Mouse (Mus musculus) megakaryocyte progenitor cell, adult 5-6 weeks (primary cell): Measurements from ENCODE around the gene Mapk13. TPM values are rescaled to one million over a fixed set of nuclear protein-coding genes. Genes with fewer than 3 reads are reported as not detected.
"Not testable (repeated sequence)": the region's sequence is repeated elsewhere in the genome, so short reads cannot be mapped to it uniquely, and the experiment has no call there.

Source experiments
- ATAC-seq: replicated peaks from 2 replicates; pipeline ENCODE4 v1.8.0; 2016; ENCODE audit warnings: mild to moderate bottlenecking, moderate TSS enrichment, inconsistent platforms; ENCODE audit not compliant: poor library complexity
- total RNA-seq, 2 experiments: library from RNA; stranded (forward) in 1 of 2; stranded (reverse) in 1 of 2; fragments of 157-497, 149-512 nt in 1 of 2; fragments of 200-1000 nt in 1 of 2; gene quantifications; 2 replicates each; pipeline versions ENCODE4 v1.2.3 to v1.2.4; 2015 to 2017

Gene Mapk13
- 1.3 and 2.2 TPM in 2 replicates for total RNA-seq (2015)
- total RNA-seq (2017): 1.1 and 4.8 TPM in 2 replicates

DNA sequence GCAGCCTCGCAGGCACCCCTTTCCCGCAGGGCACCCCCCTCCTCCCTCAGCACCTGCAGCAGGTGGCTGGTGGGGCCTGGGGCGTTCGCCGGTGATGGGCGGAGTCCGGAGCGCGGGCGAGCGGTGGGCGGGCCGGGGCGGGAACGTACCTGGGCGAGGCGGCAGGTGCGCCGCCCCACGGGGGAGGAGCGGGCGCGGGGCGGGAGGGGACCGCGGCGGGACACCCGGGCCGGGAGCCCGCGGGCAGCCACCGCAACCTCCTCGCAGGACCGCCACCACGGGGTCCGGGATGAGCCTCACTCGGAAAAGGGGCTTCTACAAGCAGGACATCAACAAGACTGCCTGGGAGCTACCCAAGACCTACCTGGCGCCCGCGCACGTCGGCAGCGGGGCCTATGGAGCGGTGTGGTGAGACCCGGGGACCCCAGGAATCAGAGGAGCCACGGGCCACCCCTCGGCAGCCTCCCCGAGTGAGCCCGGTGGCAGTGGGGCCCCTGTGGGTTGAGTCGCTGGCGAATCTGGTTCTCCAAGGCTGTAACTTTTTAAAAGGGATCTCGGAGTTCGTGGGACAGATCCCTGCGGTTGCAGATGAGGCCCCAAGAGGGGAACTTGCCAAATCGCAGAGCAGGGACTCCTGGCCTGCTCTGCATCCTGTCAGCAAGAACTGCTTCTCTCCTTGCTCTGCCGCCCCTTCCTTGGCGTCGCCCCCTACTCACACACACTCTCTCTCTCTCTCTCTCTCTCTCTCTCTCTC lies at the start of gene Mapk13:
Gene Mapk13, plus strand, starts transcription at position 177 of the 754 bp plus-strand sequence.
- ATAC-seq: peak; percentile 68

DNA sequence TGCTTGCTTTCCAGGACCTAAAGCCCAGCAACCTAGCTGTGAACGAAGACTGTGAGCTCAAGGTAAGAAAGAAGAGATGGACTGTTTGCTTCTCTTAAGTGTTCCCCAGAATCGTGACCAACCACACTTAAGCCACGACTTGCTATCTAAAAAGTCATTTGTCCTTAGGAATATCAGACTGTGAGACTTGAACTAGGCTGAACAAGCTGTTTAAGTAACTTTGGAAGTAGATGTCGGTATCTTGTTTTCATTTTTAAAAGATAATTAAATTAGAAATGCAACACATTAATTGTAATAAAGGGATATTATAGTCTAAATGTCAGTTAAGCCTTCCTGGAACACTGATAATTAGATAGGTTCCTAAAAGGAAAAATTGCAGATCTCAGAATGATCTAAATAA lies 43.3 kb upstream of the Mapk13 start, which contains the start of gene AC170998.1:
Gene AC170998.1, plus strand, starts transcription at position 301 of the 400 bp plus-strand sequence.
- ATAC-seq: no peak

DNA sequence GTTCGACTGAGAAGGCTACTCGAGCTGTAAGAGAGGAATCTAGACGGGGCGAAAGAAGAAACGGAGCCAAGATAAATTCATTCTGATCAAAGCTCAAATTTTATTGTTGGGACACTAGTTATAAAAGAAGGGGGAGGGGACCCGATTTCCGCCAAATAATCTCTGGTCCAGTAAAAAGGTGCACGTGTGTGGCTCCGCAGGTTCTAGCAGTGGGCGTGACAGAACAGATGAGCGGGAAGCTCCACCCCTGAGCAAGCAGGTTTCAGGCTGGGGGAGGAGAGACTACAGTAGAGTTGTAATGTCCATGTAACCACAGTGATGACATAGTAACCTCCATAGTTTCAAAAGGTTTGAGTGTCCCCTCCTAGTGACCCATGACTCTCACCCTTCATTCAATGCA lies 41.6 kb upstream of the Mapk13 start:
- not testable (repeated sequence) for ATAC-seq

DNA sequence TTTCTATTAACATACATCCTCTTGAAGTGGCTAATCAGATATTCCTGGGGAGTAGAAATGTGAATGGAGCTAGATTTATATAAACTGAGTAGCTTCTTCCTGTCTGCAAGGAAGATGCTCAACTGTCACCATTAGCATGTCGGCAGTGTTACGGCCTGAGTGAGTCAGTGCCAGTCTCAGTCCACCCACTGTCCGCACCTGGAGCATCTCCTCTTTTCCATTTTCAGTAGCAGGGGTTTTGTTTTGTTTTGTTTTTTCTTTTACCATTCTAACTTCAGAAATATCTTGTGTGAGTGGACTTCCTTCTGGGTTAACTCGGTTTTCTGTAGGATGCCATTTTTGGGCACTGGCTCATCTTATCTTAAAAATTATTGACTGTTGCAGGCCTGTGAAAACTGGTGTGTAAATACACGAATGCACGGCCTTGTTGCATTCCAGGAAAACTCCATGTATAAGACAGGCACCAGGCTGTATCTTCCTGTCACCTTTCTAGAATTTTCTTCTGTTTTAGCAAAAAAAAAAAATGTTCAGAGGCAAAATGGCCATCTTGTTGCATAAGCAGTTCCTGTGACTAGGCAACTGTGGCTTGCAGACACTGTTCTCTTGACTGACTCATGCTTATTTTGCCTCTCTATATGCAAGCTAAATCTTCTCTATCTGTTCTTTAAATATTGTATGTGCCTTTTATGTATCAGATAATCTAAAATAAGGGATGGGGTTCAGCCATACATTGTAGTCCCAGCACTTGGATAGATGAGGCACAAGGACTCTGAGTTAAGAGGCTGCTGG lies 33.6 kb upstream of the Mapk13 start:
- ATAC-seq: no peak

DNA sequence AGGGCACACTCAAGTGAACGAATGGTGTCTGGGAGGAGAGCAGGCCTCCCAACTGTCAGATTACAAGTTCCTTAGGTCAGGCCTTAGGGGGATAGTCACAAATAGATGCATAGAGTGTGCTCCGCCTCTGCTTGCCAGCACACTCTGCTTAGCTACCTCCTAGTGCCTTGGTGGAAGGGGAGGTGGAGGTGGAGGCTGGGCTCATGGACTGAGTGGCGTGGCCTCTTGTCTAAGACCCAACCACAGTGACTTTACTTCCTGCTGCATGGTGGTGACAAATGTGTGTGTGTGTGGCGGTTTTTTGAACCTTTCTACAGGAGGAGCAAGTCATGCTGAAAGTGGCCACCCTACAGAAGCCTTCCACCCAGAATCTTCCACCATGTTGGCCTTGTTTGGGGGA lies 32.6 kb upstream of the Mapk13 start:
- ATAC-seq: peak; percentile 94

DNA sequence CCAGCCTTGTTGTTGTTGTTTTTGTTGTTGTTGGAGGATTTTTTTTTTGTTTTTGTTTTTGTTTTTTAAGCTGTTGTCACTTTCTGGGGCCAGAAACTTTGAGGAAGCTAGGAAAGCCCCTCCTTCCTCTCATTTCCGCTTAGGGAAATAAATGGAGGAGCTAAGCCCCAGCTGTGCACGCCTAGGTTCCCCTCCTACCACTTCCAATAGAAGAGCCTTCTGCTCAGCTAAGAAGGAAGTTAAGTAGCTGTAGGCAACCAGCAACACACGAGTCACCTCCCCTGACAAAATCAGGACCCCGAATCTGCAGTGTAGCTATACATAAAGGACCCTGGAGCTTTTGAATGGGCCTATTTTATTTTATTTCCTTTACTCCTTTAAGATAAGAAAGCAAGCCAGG lies 31.1 kb upstream of the Mapk13 start:
- no peak; the same call in 1 of the 2 replicates for ATAC-seq

DNA sequence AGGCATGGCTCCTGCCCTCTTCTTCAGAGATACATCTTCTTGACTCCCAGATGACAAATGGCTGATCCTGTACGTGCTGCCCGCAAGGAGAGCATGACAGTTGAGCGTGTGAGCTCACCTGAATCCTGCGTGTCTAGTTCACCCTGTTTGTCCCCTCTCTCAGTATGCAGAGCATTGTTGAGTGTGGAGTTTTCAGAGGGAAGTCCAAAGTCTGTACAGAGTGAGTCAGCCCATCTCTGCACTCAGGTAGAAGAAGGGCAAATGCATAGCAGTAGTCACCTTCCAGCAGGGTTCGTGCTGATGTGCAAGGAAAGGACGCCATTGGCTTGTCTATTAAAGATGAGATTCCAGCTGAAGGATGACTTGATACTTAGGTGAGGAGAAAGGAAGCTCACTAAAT lies 29.9 kb upstream of the Mapk13 start:
- ATAC-seq: no peak

DNA sequence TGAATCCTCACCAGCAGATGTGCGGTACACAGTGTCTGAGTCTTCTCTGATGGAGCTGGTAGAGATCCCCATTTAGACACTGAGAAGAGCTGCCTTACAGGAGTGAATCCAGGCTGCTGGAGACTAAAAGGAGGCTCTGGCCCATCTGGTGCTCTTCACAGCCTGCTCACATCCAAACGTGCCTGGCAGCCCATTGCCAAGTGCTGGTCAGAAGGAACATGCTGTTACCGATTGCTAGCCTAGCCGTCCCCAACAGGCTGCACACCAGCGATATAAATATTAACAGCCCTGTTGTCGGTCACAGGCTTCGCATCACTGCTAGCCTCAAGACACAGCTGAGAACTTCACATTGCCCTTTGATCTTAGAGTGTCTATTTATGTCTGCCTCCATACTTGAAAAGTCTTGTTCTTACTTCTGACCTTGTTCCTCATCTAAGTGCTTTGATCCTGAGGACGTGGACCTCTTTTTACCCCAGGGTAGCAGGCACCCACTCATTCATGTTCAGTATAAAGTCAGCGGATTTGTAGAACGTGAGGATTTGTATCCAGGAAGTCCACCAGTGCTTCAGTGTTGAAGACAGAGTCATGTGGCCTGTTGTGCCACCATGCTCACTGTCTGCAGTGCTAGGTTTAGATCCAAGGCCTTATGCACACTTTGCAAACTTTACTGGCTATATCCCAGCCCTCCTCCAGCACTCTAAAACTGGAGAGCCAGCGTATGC lies 25.8 kb upstream of the Mapk13 start:
- ATAC-seq: no peak

DNA sequence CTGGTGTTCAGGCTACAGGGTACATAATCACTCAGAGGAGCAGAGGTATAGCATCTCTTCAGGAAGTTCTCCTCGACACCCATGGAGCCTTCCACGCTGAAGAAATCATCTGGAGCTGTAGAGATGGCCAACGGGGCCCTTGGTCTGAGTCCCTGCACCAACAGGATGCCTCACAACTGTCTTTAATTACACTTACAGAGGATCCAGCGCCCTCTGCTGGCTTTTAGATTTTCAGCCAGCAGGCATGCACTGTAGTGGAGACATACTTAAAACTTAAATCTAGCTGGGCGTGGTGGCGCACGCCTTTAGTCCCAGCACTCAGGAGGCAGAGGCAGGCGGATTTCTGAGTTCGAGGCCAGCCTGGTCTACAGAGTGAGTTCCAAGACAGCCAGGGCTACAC lies 25.2 kb upstream of the Mapk13 start:
- peak; percentile 55; the same call in 1 of the 2 replicates for ATAC-seq

DNA sequence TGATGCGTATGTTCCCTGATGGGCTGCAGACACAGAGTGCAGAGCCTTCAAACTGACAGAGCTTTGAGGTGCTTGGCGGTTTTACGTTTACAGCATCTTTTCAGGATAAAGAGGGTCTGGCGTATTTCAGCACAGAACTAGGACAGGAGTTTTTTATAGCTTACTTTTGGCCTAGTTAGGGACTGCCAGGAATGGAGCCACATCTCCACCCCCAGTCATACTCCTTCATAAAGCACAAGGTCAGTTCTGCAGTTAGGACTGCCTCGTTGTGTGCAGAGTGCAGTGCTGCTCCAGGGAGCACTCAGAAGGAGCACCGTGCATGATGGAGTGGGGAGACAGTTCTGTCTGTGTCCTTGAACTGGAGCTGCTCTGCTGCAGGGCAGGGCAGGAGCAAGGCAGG lies 23.3 kb upstream of the Mapk13 start:
- no peak for ATAC-seq

DNA sequence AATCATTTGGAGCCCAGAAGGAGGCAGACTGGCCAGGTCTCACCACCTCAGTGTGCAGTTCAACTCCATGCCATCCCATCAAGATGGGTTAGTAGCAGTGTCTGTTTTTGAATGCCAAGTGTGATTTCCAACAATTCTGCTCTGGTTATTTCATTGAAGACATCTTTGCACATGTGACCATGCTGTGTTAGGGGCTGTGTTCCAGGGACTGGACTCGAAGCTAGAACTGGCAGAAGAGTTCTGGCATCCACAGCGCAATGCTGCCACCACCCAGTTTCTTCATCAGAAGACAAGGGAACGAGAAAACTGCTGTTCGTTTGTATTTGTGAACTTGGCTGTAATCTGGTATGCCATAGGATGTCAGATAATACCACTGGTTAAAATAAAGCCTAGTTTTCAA lies 21.1 kb upstream of the Mapk13 start:
- ATAC-seq: no peak

DNA sequence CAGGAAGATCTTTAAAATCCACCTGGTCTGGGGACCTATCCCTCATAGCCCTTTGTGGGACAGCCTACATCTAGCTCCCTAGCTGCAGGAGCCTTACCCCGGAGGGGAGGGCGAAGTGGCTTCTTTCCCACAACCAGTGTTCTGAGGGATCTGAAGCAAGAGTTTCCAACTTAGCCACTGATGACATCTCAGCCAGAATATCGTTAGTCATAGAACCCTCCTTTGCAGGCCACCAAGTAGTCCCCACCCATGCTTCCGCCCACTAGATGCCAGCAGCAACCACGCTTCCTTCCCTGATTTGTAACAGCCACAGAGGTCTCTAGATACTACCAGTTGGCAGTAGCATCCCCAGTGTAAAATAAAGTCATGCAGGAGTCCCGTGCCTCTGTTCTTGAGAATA lies 18.5 kb upstream of the Mapk13 start:
- ATAC-seq: peak; percentile 95

DNA sequence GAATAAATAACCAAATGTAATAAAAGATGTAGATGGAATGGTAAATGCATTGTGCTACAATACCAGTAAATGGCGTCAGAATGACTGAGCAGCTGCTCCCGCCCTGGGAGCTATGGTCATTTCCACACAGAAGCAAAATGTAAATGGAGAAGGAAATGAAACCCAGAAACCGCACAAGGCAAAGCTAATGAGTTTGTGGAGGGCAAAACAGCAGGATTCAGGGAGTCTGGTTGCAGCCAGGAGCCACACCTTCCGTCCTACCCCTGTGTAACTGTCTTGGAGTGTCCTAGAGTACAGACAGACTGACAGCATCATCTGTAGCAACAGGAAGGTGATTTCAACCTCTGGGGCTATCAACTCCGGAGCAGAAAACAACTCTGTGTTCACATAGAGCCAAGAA lies 12.7 kb upstream of the Mapk13 start:
- peak; percentile 88 for ATAC-seq

DNA sequence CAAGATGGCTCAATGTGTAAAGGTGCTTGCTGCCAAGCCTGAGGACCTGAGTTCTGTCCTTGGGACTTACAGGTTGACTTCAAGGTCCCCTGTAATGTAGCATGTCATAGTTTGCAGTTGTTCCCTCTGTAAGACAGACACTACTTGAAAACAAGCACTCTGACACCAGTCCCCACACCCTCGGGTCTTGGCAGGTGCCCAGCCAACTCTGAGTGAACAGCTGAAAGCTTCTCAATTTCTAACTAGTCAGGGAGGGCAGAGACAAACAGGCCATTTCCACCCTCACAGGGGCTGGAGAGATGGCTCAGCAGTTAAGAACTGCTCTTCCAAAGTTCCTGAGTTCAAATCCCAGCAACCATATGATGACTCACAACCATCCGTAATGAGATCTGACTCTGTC lies 11.6 kb upstream of the Mapk13 start:
- no peak for ATAC-seq

DNA sequence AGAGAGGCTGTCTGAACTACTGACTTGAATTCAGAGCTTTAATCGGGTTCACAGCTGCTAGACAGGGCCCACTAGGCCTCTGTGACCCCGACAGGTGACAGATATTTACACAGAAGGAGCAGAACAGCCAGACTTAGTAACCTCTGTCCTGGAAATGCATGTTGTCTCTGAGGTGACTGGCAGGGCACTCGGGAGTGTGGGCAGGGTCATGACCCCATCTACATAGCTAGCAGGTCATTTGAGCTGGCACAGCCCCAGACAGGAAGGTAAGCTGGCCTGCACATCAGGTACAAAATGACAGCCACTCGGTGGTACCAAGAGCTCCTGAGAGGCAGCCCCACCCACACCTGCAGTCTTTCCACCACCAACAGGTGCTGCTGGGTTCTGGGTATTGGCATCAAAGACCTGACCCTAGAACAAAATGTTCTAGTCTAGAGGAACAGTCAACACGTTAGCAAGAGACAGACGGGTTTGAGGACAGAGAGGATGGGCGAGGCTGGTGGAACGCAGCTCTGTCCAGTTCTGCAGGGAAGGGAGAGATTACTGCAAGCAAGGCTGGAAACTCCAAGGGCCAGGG lies 8.3 kb upstream of the Mapk13 start:
- ATAC-seq: no peak

DNA sequence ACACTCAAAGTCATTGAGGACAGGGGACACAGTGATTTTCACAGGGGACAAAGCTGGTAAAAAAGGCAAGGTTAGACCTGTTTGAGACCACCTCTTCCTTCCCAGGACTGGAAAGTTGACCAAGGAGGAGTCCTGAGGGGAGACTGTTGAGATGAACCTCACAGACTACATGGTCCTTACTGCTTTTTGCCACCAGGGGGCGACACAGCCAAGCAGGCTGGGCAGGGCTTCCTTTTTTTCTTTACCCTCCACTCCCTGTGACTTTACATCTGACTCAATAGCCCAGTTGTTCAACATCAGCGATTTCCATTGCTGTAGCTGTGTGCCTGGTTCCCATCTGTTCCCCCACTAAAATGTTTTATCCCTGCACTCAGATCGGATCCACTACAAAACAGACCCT lies 7.2 kb upstream of the Mapk13 start:
- peak; percentile 95 for ATAC-seq

DNA sequence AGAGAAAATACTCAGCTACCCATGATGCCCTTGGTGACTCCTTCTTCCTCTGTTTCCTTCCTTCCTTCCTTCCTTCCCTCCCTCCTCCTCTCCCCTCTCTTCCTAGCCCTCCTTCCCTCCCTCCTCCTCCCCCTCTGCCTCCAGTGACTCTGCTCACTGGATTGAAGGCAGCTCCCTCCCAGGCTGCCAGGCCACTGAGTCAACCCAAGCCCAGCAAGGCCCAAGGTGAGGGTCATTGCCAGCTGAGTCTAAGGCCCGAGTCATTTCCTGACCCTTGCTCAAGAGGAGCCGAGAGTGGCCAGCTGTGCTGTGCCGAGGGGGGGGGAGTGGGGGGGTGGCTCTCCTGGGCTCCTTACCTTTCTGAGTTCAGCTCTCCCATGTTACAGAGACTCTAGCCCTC lies 2.9 kb upstream of the Mapk13 start:
- ATAC-seq: no peak

DNA sequence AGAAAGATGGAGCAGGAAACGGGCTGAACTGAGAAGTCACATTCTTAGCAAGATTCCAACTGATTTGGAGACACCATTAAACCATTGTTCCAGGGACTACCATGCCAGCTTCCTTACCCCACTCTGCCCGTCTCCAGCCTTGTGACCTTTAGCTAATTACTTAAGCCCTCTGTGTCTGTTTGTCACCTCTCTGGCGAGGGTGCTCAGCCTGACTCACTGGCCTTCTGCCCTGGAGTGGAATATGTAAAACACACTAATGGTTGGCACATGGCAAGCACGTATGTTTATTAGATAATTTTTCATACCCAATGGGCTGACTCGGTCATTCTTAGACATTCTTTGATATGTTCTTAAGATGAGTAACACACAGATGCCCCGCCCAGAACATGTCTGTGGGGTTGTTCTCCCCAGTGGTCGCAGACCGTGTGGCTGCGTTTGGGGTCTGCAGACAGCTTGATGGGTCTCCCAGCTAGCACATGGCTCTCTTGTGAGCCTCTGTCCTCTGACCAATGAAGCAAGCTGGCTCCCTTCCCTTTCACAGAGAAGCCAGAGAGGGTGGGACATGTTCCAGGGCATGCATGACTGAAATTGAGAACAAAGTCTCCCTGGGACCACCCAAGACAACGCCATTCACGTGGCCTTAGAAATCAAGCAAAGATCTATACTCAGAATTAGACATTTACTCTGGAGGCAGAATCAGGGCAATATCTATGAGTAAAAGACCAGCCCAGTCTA lies 2.1 kb upstream of the Mapk13 start:
- no peak for ATAC-seq

DNA sequence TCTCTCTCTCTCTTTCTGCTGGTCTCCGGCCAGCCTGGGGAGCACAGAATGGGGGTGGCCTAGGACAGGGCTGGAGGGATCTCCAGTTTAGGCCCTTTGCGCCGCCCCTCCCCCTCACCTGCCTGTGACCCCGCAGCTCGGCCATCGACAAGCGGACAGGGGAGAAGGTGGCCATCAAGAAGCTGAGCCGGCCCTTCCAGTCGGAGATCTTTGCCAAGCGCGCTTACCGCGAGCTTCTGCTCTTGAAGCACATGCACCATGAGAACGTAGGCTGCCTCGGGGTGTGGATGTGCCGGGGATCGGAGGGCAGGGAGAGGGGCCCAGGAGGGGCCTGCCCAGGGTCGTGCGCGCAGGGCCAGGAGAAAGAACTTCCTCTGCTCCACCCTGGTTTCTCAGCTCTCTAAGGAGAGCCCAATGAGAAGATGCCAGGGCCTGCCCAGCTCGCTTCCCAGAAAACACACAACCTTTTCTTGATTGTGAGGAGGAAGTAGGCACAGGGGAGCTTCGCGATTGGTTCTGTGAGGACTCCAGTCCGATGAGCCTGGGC lies 851 bp downstream of the Mapk13 start:
- peak; percentile 40 for ATAC-seq

DNA sequence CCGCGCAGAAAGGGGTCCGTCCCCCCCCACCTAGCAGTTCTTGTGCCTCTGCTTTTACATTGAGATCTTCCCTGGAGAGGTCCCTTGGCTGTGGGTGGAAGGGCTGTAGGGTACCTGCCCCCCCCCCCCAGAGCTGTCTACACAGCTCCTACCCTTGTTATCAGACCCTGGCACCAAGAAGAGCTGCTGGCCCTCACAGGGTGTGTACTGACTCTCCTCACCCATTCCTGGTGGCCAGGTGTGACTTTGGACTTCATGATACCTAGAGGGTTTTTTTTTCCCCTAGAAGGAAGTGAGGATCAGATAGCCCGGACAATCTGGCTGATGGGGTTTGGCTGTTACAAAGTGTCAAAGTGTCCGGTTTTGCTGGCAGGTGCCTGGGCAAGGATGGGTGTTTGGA lies 2.2 kb downstream of the Mapk13 start:
- ATAC-seq: no peak
